Mouse (Mus musculus) mouse embryonic stem cell (cell line): ENCODE data around the gene AC124108.1.

Experiments used
- in situ Hi-C, 2 experiments: fragments of 300-500 bp; cut with MboI; formaldehyde crosslinking; loops; 1 replicate in 1 of 2; 3 replicates in 1 of 2; pipeline ENCODE4 v1.14.3; 2019 to 2020; ENCODE audit warnings: low sequenced_read_pairs in 2 of 2, low pct_unique_long_range_greater_than_20kb in 1 of 2, mixed read lengths in 1 of 2; ENCODE audit not compliant: unreplicated experiment in 1 of 2

AC124108.1 gene

DNA sequence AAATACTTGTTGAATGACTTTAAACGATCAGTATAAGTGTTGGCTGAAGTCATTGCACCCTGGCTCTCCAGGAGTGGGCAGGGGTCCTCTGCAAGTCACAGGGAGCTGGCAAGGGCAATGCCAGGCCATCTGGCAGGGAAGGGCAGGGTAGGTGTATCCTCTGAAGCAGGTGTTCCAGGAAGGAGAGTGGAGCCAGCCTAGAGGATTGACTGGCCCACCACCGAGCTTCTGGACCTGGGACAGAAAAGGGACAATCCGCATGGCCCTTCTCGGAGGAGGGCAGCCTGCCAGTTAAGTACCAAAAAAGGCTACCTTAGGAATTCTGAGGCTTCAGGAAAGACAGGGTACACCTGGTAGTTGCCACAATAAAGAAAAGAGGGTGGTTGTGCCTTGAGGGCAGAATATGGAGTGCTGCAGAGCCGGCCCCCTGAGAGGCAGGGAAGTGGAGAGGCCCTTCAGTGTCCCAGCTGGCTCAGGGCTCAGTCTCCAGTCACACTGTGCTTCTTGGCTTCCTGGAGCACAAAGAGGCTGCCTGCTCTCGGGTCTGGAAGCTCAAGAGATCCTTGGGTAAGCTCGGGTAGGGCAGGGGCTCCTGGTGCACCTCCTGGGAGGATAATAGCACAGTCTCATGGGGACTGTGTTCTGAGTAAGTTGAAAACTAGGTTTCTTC lies 29.9 kb upstream of the AC124108.1 start:
- in situ Hi-C loops: loop anchor here (5.0 kb wide), 2 partner anchors 56 to 146 kb away; no protein-coding TSS in a partner anchor

DNA sequence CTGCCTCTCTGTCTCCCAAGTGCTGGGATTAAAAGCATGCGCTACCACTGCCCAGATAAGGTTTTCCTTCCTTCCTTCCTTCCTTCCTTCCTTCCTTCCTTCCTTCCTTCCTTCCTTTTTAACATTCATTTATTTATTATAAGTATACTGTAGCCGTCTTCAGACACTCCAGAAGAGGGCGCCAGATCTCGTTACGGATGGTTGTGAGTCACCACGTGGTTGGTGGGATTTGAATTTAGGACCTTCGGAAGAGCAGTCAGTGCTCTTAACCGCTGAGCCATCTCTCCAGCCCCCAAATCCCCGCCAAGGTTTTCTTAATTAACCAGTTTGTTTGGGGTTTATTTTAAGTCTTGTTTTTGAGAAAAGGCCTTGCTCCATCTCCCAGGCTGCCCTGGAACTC lies 28.6 kb upstream of the AC124108.1 start:
- in situ Hi-C loops: loop anchor here (5.0 kb wide), 2 partner anchors 55 to 145 kb away; no protein-coding TSS in a partner anchor

DNA sequence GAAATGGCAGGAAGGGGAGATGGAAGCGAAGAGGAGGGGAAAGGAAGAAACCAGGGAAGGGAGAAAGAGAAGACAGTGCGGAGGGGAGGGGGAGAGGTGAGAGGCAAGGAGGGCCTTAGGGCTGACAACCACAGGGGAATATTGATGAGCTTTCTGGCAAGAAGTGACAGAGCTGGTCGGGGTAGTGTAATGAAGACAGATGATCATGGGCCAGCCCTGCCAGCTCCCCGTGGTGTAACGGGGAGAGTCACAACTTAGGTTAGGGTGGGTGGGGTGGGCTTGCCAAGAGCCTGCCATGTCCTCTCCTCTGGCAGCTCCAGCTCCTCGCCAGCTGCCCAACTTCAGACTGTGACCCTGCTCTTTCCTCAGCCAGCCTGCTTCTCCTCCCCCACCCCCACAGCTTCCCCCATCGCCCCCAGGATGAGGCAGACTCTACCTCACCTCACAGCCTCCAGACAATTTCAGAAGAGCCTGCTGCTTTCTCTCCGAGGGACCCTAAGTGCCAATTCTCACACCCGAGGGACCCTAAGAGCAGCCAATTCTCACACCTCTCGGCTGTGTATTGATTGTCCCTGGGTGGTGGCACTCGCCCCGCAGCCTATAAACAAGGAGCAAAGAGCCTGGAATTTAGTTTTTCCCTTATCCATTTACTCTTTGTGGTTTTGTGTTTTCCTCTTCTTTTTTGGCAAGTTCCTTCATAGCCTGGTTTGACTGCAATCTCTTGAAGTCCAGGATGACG lies 26.3 kb upstream of the AC124108.1 start:
- in situ Hi-C loops: loop anchor here (5.0 kb wide), 2 partner anchors 52 to 142 kb away; no protein-coding TSS in a partner anchor

DNA sequence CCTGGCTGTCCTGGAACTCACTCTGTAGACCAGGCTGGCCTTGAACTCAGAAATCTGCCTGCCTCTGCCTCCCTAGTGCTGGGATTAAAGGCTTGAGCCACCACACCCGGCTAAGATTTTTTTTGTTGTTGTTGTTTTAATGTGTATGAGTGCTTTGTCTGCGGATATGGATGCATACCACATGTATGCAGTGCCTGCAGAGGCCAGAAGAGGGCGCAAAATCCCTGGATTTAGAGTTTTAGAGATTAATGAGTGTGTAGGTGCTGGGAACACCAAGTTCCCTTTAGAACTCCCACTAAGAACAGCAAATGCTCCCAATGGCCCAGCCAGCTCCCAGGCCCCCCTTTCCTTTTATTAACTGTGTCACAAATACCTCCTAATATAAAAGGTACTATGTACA lies 25.4 kb upstream of the AC124108.1 start:
- in situ Hi-C loops: no loop called here

DNA sequence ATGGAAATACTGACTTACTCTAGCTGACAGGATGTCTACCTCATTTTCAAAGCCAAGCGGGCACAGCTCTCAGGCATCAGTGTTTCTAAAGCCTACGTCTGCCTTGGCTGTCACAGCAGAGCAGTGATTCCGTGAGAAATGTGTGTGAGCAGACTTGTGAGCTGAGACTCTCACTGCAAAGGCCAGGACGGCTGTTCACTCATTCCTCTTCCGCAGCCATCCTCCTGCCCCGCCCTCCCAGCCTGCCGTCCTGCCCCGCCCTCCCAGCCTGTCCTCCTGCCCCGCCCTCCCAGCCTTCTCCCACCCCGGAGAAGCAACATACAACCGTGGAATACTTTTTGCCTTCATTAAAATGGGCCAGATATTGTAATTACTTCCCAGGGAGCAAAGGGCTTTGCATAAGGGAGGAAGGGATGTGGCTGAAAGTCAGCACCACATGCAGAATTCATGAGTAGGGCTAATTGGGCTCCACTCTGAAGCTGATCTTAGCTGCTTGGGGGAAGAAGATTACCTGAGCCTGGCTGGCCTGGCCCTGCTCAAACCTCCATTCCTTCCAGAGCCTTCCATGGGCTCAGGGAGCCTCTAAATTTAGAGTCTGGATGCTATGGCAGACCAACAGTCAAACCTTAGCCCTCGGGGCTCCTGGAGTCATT lies 23.0 kb upstream of the AC124108.1 start:
- in situ Hi-C loops: no loop called here

DNA sequence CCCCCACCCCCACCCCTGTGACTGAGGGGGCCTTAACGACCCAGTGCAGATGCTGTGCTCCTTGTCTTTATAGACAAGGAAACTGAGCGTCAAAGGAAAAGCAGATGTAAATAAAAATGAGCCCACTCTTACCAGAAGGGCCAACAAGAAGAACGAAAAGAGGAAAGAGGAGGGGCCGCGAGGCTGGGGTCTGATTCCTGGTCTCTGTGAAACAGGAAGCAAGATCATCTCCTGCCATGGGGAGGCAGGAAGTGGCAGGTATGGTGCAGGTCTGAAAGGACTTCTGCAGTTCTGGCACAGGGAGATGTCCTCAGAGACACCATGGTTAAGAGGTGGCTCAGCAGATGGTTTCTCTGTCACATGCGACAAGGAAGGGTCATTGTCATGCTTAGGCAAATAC lies 20.6 kb upstream of the AC124108.1 start:
- in situ Hi-C loops: no loop called here

DNA sequence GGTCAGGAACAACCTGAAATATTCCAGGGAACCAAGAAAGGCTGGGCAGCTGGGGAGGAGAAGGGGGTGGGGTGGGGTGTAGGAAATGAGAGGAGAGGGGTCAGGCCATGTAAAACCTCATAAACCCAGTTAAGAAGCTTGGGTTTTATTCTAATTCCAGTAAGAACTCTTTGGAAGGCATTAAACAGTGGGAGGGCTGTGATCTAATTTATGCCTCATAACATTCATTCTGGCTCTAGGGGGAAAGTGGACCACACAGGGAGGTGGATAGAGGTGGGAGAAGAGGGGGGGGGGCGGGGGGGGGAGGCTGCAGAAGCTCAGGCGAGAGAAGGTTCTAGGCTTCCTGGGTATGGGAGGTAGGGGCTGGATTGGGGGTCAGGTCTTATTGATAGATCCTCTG lies 19.6 kb upstream of the AC124108.1 start:
- in situ Hi-C loops: no loop called here

DNA sequence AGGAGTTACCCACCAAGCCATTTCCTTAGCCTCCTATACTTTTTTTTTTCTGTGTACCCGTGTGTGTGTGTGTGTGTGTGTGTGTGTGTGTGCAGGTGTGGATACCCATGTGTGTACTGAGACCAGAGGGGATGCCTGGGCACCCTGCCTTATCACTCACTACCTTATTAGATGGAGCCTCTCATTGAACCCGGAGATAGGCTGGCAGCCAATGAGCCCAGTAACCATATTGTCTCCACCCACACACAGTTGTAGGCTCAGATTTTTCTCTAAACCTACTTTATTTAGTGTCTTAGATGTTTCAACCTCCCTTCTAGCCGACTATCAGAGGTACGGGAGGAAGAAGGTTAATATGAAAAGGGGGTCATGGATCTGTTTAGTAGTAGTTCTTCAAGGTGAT lies 5.0 kb upstream of the AC124108.1 start:
- in situ Hi-C loops: no loop called here

DNA sequence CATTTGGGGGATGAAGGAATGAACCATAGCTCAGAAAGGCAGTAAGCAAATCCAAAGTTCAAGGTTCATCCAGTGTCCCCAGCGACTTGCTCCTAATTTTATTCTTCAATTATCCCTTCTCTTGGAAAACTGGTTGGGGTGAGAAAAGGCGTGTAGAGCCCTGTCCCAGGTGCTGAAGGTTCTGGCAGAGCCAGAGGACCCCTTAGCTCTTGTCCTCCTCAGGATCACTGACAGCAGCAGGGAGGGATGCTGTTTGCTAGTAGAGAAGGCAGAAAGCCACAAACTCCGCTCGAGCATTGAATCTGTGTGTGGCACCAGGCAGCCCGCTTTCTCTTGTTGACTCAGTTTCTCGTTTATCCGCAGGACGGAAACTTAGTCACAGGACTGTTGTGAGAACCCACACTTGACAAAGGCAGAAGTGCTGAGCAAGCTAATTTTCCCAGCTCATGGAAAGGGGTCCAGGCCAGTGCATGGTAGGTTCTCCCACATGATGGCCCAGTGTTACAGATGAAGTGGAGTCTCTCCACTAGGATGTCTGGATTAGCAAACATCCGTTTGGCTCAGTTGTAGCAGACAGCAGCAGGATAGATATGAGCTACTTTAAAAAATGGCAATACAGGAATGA lies 2.7 kb upstream of the AC124108.1 start:
- in situ Hi-C loops: no loop called here

DNA sequence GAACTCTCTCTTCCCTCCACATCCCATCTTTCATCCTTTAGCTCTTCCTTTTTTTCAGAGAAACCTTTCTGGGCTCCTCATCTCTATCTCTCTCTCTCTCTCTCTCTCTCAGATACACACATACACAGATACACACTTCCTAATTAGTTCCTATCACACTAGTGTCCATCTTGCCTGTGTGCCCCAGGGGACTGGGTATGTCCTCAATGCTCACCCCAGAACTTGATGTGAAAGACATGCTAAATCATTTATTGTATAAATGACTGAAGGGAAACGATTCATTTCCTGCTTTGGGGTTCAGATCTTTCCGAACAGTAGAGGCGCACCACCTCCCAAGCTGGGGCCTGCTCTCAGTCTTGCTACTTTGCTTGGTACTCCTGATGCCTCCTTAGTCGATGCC lies 2.0 kb upstream of the AC124108.1 start:
- in situ Hi-C loops: no loop called here

DNA sequence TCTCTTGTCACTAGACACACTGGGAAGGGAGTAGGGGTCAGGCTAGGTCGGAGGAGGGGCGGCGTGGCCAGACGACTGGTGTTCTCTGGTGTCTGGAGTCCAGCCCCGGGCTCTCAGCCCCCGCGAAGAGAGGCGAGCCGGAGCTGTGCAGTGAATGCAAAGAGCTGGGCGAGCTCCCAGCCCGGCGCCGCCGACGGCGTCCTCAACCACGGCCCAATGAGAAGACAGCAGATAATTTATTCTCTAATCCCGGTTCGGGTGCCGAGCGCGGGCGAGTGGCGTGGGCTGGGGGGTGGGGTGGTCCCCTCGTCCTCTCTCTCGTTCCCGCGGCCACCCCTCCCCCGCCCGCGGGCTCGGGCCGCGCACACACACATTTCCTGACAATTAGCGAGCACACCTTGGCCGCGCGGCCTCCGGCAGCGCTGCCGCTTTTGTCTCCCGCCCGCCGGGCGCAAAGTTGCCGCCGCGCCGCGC lies 1.2 kb upstream of the AC124108.1 start:
- in situ Hi-C loops: no loop called here

DNA sequence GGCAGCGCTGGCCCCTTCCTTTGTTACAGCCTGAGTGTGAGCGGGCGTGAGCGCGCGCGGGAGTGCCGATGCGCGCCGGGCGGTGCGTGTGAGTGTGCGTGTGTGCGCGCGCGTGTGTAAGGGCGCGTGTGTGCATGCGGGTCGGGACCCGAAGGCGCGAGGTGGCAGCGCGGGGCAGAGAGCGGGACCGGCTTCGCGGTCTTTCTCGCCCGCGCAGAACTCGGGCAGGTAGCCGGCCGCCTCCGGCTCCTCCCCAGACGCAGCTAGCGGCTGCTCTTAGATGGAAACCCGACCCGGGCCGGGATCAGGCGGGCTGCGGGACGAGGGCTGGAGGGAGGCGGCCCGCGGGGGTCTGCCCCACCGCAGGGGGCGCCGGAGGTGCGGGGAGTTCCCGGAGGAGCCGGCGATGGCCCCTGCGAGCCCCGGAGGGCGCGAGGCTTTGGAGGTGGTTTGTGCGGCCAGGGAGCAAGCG lies 600 bp upstream of the AC124108.1 start:
- in situ Hi-C loops: no loop called here

DNA sequence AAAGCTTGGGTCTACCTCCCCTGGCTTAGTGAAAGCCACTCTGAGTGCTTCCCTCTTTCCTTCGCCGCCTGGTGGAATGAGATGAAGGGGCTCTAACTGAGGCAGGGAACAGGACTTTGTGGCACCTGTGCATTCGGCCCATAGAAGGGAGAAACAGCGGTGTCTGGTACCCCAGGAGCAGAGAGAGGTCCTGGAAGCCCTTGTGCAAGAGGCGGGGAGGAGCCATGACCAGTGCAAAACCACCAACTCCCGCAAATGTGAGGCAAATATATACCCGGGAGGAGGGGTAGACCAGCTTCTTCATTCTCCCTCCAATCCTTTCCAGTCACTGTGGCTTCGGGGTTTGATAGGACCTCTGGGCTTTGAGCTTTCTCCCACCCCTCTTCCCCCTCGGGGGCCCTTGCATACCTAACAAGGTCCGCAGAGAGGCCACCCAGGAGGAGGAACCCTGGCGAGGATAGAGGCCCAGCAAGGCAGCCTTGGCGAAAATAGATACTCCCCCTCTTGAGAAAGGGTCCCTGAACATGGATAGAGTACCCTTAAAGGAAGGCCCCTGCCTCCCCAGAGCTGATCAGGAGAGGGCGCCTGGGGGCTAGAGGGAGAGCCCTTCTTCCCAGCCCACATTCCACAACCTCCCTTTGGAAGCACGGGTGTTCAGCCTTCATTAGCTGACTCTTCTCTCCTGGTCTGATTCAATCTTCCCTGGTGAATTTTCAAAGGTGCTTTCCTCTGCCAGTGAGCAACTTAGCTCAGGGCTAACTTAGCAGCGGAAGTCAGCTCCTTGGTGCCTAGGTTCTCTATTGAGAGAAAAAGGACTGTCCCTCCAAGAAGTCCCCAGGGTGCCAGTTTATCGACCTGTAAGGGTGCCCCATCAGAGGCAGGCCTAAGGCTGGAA lies 776 bp downstream of the AC124108.1 start:
- in situ Hi-C loops: no loop called here

DNA sequence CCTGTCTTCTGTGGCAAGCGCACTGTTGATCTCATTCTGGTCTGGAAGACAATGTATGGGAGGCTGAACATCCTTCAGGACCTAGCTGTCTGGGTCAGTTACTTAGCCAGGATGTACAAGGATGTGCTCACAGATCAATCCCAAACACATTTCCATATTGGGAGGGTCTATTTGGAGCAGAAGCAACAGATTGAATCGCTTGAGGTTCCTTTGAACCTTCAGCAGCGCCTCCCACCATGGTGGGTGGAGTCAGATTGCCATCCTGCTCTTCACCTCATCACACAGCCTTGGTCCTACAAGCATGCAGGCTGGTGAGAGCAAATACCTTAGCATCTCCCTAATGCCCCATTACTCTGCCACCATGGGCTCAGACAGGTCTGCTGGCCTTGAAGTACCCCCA lies 2.5 kb downstream of the AC124108.1 start:
- in situ Hi-C loops: no loop called here

DNA sequence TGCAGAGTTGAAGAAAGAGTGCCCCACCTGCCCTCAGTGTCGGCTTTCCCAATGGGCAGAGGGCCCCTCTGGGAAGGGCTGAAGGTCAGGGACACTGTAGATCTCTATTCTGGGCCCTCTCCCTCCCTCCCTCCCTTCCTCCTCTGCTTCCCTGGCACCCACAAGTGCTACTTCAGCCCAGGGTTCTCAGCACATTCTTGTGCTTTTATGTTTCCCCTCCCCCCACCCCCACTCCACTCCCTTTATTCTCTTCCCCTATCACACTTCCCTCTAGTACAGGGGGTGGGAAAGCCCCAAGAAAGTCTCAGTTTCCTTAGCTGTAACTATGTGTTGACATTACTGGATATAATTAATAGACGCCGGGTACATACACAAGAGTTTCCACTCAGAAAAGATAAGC lies 3.4 kb downstream of the AC124108.1 start:
- in situ Hi-C loops: no loop called here

DNA sequence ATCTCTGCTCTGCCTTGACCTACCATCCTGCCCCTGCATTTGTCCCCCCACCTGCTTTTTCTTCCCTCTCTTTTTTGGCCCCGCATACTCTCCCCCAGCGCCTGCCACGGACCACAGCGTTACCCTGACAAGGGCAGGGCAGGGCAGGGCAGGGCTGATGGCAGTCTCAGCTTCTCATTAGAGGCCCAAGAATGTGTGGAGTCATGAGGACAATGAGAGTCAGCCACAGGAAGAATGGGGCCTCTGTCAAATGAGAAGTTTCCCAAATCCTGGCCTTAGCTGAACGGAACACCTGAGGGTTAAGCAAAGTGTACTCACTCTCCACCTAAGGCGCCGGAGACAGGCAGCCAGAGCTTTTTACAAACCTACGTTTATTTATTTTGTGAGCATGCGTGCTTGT lies 3.8 kb downstream of the AC124108.1 start:
- in situ Hi-C loops: no loop called here

DNA sequence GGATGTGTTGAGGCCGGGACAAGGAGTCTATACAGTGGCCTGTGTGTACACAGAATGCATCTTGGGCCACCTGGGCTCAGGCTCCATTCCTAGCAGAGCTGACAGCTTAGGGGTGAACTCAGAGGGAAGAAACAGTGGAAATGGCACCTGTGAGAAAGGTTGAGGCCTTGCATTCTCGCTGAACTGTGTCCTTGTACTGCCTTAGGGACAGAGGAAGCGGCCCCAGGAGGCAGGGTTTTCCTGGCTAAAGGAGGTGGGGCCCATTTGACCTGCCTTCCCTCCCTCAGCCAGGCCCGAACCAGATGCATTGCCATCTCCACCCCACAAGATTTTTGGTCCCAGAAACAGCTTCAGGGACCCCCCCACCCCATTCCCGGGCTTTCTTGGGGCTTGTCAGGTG lies 4.4 kb downstream of the AC124108.1 start:
- in situ Hi-C loops: no loop called here

DNA sequence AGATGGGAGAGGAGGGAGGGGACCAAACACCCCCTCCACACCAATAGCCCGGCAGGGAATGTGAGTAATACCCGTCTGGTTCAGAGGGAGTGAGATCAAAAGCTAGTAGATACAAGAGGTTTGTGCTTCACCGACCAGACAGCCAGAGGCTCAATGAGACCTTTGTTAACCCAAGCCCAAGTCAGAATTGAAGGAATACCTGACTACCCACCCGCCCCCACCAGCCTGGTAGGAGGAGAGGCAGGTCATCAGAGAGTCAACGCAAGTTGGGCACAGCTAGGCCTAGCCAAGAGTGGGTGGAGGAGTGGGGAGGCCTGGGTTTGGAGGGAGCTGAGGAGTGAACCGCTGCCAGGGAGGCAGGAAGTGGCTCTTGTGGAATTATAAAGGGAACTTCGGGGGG lies 5.1 kb downstream of the AC124108.1 start:
- in situ Hi-C loops: no loop called here
